In genomic region chr7:27508648-27509005, GRCm38 (mm10) we compare ENCODE assay signal across 8 mouse cellular contexts. TPM values are rescaled to one million over a fixed set of nuclear protein-coding genes. Genes with fewer than 3 reads are reported as not detected.
A peak's percentile ranks its signal among the peaks of the same experiment; 100 is the strongest.
DNase-seq lines count a peak whose midpoint lies in the region; TF ChIP-seq lines count a peak whose summit lies in the region.

No protein-coding gene starts in this region.

- peak overlapping the region; percentile 62 for H3K4me2 ChIP-seq in CH12.LX (ENCODE audit: insufficient read depth, low read depth, poor library complexity, severe bottlenecking)

- TF ChIP-seq RAD21 in CH12.LX (IDR thresholded peaks at IDR 0.05; ENCODE audit: low read depth, low read length), result peak; percentile 56

- H3K9ac ChIP-seq in CH12.LX (ENCODE audit: insufficient read depth, low read depth), result no peak overlapping the region

- peak; percentile 81 for DNase-seq in CH12.LX (ENCODE audit: extremely low read depth)
- DNase-seq in adrenal gland, adult (ENCODE audit: inconsistent age in 2 of 2, low spot score in 1 of 2), result peak; percentile 81 to 89
- DNase-seq in embryo, embryonic 10.5 days (ENCODE audit: low spot score), result peak; percentile 79
- DNase-seq in heart, adult 8-10 months (ENCODE audit: low spot score), result peak; percentile 61
- DNase-seq in kidney, adult 8-10 months, result peak; percentile 56 to 67
- DNase-seq in lung, postnatal 10 days, result peak; percentile 87
- peak; percentile 62 for DNase-seq in ovary, postnatal 36 days (ENCODE audit: low spot score)
- no peak for DNase-seq in left cerebral cortex, adult 11 months (ENCODE audit: low spot score)

- no peak overlapping the region for H3K27ac ChIP-seq in CH12.LX (ENCODE audit: insufficient read depth, low read depth)

- TF ChIP-seq POLR2A in CH12.LX (IDR thresholded peaks at IDR 0.05; ENCODE audit: low read depth, low read length), result no peak

- H3K4me1 ChIP-seq in CH12.LX (ENCODE audit: control insufficient read depth in 1 of 2, insufficient read depth in 2 of 2), result peaks cover 4 to 21% of the 10 kb centered on the region in 2 experiments; a peak in 2 of 4 replicates

- H3K36me3 ChIP-seq in CH12.LX (replicated peaks in 1 of 2; ENCODE audit: control insufficient read depth in 1 of 2, insufficient read depth in 1 of 2, low read length in 1 of 2), result no peaks in the 10 kb centered on the region

- dilution Hi-C loops in CH12.LX (cut with MboI; ENCODE audit: extremely low pct_ligation_motif_present, extremely low pct_unique_long_range_greater_than_20kb, low sequenced_read_pairs), result no loop called here

- in situ Hi-C loops in CH12.LX (cut with MboI; ENCODE audit: low pct_ligation_motif_present, low pct_unique_long_range_greater_than_20kb, low sequenced_read_pairs), result no loop called here

- TF ChIP-seq CTCF in CH12.LX (conservative IDR thresholded peaks at IDR 0.05 in 1 of 2, IDR thresholded peaks at IDR 0.05 in 1 of 2; ENCODE audit: low read depth in 2 of 2, low read length in 2 of 2), result peak; percentile 25 to 98; a peak in 3 of 4 replicates

- TF ChIP-seq EP300 in CH12.LX (IDR thresholded peaks at IDR 0.05; ENCODE audit: low read length), result no peak

- peak overlapping the region in 2 of 3 experiments; percentile 49 for H3K4me3 ChIP-seq in CH12.LX (replicated peaks in 1 of 3; ENCODE audit: low read depth in 2 of 3, low read length in 2 of 3, poor library complexity in 1 of 3)

- H3K9me3 ChIP-seq in CH12.LX (replicated peaks; ENCODE audit: low read length), result no peaks in the 10 kb centered on the region

- no peaks in the 10 kb centered on the region for H3K79me2 ChIP-seq in CH12.LX (replicated peaks; ENCODE audit: control insufficient read depth, extremely low read depth, insufficient read depth, poor library complexity, severe bottlenecking)

- H3K27me3 ChIP-seq in CH12.LX (replicated peaks), result no peaks in the 10 kb centered on the region

TF ChIP-seq in CH12.LX, 34 proteins besides CTCF, POLR2A, EP300 and RAD21:
- TF ChIP-seq E2F4 (IDR thresholded peaks at IDR 0.05; ENCODE audit: insufficient replicate concordance, low read depth, low read length) (no peak), MAX (IDR thresholded peaks at IDR 0.05; ENCODE audit: low read length) (no peak), JUN (IDR thresholded peaks at IDR 0.05; ENCODE audit: insufficient read depth, low read depth, low read length) (no peak), MEF2A (IDR thresholded peaks at IDR 0.05; ENCODE audit: borderline replicate concordance, low read depth, low read length) (0 out of 2 replicates have a peak, but pooled peaks have one; percentile 22), NRF1 (IDR thresholded peaks at IDR 0.05; ENCODE audit: low read depth, low read length) (0 out of 2 replicates have a peak, but pooled peaks have one; percentile 30), POLR2AphosphoS2 (IDR thresholded peaks at IDR 0.05; ENCODE audit: low read depth, low read length) (no peak), ELF1 (IDR thresholded peaks at IDR 0.05; ENCODE audit: low read depth, low read length) (no peak), USF2 (conservative IDR thresholded peaks at IDR 0.05; ENCODE audit: low read depth, low read length) (no peak), ETS1 (conservative IDR thresholded peaks at IDR 0.05; ENCODE audit: low read depth, low read length) (no peak), RCOR1 (conservative IDR thresholded peaks at IDR 0.05; ENCODE audit: low read depth, low read length) (0 out of 2 replicates have a peak, but pooled peaks have one; percentile 37), UBTF (IDR thresholded peaks at IDR 0.05; ENCODE audit: low read depth, low read length) (no peak), HCFC1 (IDR thresholded peaks at IDR 0.05; ENCODE audit: low read depth, low read length) (peak; percentile 40; the same call in 1 of the 2 replicates), SIN3A (IDR thresholded peaks at IDR 0.05; ENCODE audit: low read length) (no peak; the same call in 1 of the 2 replicates), ZKSCAN1 (IDR thresholded peaks at IDR 0.05; ENCODE audit: borderline replicate concordance, low read depth, low read length) (no peak), CHD2 (IDR thresholded peaks at IDR 0.05; ENCODE audit: low read length) (no peak), PAX5 (IDR thresholded peaks at IDR 0.05; ENCODE audit: low read length) (no peak), MXI1 (IDR thresholded peaks at IDR 0.05; ENCODE audit: low read depth, low read length) (peak; percentile 20; the same call in 1 of the 2 replicates), JUND (conservative IDR thresholded peaks at IDR 0.05; ENCODE audit: low read depth, low read length) (no peak), GABPA (IDR thresholded peaks at IDR 0.05; ENCODE audit: insufficient replicate concordance, low read depth, low read length) (no peak), SMC3 (IDR thresholded peaks at IDR 0.05; ENCODE audit: low read depth, low read length) (peak; percentile 82), TBP (conservative IDR thresholded peaks at IDR 0.05; ENCODE audit: low read depth, low read length) (0 out of 2 replicates have a peak, but pooled peaks have one; percentile 12), MAFK (IDR thresholded peaks at IDR 0.05; ENCODE audit: insufficient replicate concordance, low read length) (0 out of 2 replicates have a peak, but pooled peaks have one; percentile 11), ZNF384 (IDR thresholded peaks at IDR 0.05; ENCODE audit: low read depth, low read length) (0 out of 2 replicates have a peak, but pooled peaks have one; percentile 13), IRF4 (IDR thresholded peaks at IDR 0.05; ENCODE audit: low read depth, low read length) (peak; percentile 43; the same call in 1 of the 2 replicates), KAT2A (IDR thresholded peaks at IDR 0.05; ENCODE audit: insufficient replicate concordance, low read length) (no peak), TCF12 (IDR thresholded peaks at IDR 0.05; ENCODE audit: low read depth, low read length) (0 out of 2 replicates have a peak, but pooled peaks have one; percentile 40), ZMIZ1 (IDR thresholded peaks at IDR 0.05; ENCODE audit: low read depth, low read length) (no peak), CHD1 (IDR thresholded peaks at IDR 0.05; ENCODE audit: low read depth, low read length) (no peak), MYC (IDR thresholded peaks at IDR 0.05; ENCODE audit: low read depth, low read length) (no peak), USF1 (IDR thresholded peaks at IDR 0.05; ENCODE audit: low read depth, low read length) (no peak), MAZ (IDR thresholded peaks at IDR 0.05; ENCODE audit: low read depth, low read length) (0 out of 2 replicates have a peak, but pooled peaks have one; percentile 50), ZC3H11A (IDR thresholded peaks at IDR 0.05; ENCODE audit: low read depth, low read length) (no peak), NELFE (IDR thresholded peaks at IDR 0.05; ENCODE audit: low read depth, low read length) (peak; percentile 44; the same call in 1 of the 2 replicates), BHLHE40 (IDR thresholded peaks at IDR 0.05; ENCODE audit: low read depth, low read length) (no peak)

RNA-seq across cellular contexts. Expression of gene Prx, which starts 9.5 kb away (rescaled TPM):
- total RNA-seq in CH12.LX (2012; rRNA removed) (0.21 TPM in 2 replicates), CH12.LX (2014; rRNA removed) (0.12 and 0.17 TPM in 2 replicates)
- 0.41 and 0.60 TPM in 2 replicates for polyA plus RNA-seq in CH12.LX (2012; ENCODE audit: insufficient read length, low read depth)
- 1 to 10 TPM in 1 of 4 experiments, under 1 TPM in 3; 0.75 to 1.0 (median 0.80) TPM for total RNA-seq in heart, adult 8-10 months (2022)

RNA-seq across cellular contexts. Expression of gene Hipk4, which starts 14.4 kb away (rescaled TPM):
- total RNA-seq in CH12.LX (2012; rRNA removed), result 0.04 TPM in 1 of 2 replicates, not detected in the other
- 0.09 TPM in 1 of 2 replicates, not detected in the other for total RNA-seq in CH12.LX (2014; rRNA removed)
- polyA plus RNA-seq in CH12.LX (2012; ENCODE audit: insufficient read length, low read depth), result 0.11 and 0.16 TPM in 2 replicates
- under 1 TPM in 3 of 4 experiments, not detected in 1; 0.14 to 0.16 (median 0.14) TPM for total RNA-seq in heart, adult 8-10 months (2022)

RNA-seq across cellular contexts. Expression of gene Sertad1, which starts 21.9 kb away (rescaled TPM):
- total RNA-seq in CH12.LX (2012; rRNA removed) (8.0 and 8.3 TPM in 2 replicates), CH12.LX (2014; rRNA removed) (8.1 and 9.1 TPM in 2 replicates)
- polyA plus RNA-seq in CH12.LX (2012; ENCODE audit: insufficient read length, low read depth), result 5.0 and 7.4 TPM in 2 replicates
- 10 to 100 TPM in 3 of 4 experiments, 1 to 10 TPM in 1; 8.4 to 11.5 (median 10.2) TPM for total RNA-seq in heart, adult 8-10 months (2022)

RNA-seq across cellular contexts. Expression of gene Sertad3, which starts 35.1 kb away (rescaled TPM):
- total RNA-seq in CH12.LX (2012; rRNA removed) (2.6 and 2.8 TPM in 2 replicates), CH12.LX (2014; rRNA removed) (2.7 and 3.9 TPM in 2 replicates)
- 1.8 and 2.7 TPM in 2 replicates for polyA plus RNA-seq in CH12.LX (2012; ENCODE audit: insufficient read length, low read depth)
- 1 to 10 TPM; 4.8 to 5.7 (median 5.6) TPM for total RNA-seq in heart, adult 8-10 months (2022)

RNA-seq across cellular contexts. Expression of gene Pld3, which starts 44.4 kb away (rescaled TPM):
- total RNA-seq in CH12.LX (2012; rRNA removed) (16.2 and 21.1 TPM in 2 replicates), CH12.LX (2014; rRNA removed) (6.0 and 6.2 TPM in 2 replicates)
- 13.5 and 14.1 TPM in 2 replicates for polyA plus RNA-seq in CH12.LX (2012; ENCODE audit: insufficient read length, low read depth)
- 10 to 100 TPM; 26.8 to 33.5 (median 30.5) TPM for total RNA-seq in heart, adult 8-10 months (2022)
